Mouse (Mus musculus): ENCODE results near the gene Hexb.
"Not testable (repeated sequence)": the region's sequence is repeated elsewhere in the genome, so short reads cannot be mapped to it uniquely, and the experiment has no call there.

Hexb gene

GRCm38 (mm10) chr13:97178943-97179342, 19.2 kb downstream of the Hexb start:
- no peak for DNase-seq

GRCm38 (mm10) chr13:97176731-97177130, 21.4 kb downstream of the Hexb start:
- no peak for DNase-seq

GRCm38 (mm10) chr13:97175520-97176264, 22.5 kb downstream of the Hexb start:
- peak; percentile 48 for DNase-seq

GRCm38 (mm10) chr13:97145834-97146233, 52.3 kb downstream of the Hexb start:
- DNase-seq = peak; percentile 53

GRCm38 (mm10) chr13:97142321-97142720, 55.8 kb downstream of the Hexb start:
- no peak for DNase-seq

- DNase-seq = not testable (repeated sequence)
These were observed 59.7 kb downstream of the Hexb start for GRCm38 (mm10) chr13:97138404-97138931.

GRCm38 (mm10) chr13:97137466-97138400, 60.4 kb downstream of the Hexb start, which contains the start of the genes Gfm2 and Nsa2:
Gfm2 (plus strand) TSS chr13:97137937.
Nsa2 (minus strand) TSS chr13:97137937.
- peak; percentile 92 for DNase-seq

GRCm38 (mm10) chr13:97130413-97130812, 67.7 kb downstream of the Hexb start:
- DNase-seq = not testable (repeated sequence)

GRCm38 (mm10) chr13:97129654-97130053, 68.5 kb downstream of the Hexb start:
- DNase-seq = not testable (repeated sequence)

Measured in kidney, postnatal 10 days (tissue).